Mouse (Mus musculus) C3H10T1/2 (cell line): ENCODE results near the gene Fate1. TPM values are rescaled to one million over a fixed set of nuclear protein-coding genes. Genes with fewer than 3 reads are reported as not detected.

Experiments used
- polyA plus RNA-seq, 2 experiments: library from polyadenylated mRNA; unstranded; fragments of >200 nt; fragmentation: generic; extraction: Trizol; gene quantifications; one replicate each; pipeline ENCODE4 v1.2.1; 2012; ENCODE audit warnings: missing spikeins in 2 of 2

Fate1 gene
- polyA plus RNA-seq = not detected

DNA sequence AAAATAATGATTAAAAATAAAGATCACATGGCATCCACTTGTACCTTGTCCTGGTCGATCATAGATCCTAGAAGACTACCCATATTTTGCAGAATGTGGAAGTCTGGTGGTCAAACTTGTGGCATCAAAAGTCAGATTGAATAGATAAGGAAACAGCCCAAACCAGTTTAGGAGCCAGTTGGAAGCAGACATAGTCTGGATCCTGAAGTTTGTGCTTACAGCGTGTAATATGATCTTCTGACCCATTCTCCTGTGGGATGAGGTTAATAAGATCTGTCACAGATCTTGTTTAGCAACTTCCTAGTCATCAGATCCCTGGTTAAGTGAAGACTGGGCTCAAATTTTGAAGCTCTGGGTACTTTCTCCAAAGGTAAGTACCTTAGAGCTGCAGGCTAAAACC, at the start of gene Fate1:
TSS of gene Fate1 (plus strand) at position 301 of the 400 bp plus-strand sequence.

DNA sequence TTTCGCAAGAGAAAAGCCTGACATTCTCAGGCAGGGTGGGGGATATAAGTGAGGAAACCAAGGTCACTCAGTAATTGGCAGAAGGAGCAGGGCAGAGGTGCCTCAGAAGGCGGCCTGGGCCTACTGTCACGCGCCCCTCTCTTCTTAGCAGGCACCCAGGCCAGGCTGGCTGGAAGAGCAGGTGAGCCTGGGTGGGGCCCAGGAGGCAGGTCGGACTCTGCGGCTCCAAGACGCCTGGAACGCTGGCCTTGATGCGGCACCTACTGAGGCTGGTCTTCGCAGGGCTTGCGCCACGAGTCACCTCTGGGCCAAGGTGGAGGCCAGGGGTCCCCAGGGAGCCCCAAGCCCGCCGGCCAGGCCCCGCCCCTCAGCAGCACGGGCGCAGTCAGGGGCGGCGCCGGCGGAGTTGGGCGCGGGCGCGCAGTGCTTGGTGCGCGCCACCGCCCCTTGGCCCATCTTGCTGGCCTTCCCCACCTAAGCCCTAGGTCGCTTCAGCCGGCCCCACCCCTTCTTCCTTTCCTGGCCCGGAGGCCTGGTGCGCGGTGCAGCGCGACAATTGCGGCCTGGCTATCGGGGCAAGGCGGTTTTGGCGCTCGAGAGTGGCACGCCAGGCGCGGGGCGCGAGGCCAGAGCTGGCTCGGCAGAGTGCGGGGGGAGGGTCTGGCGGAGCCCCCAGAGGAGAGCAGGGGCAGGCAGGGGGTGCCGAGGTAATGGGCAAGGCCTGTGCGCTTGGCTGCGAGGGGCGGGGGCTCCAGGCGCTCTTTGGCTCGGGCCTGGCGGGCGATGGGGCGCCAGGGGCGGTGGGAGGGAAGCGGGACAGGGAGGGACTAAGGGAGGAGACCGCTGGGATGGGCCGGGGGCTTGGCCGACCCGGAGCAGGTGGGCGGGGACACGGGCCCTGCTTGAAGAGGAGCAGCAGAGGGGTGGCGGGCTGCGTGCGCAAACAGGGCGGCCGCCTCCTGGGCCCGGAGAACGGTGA, 10.4 kb upstream of the Fate1 start, which contains the start of gene Prrg3:
TSS of gene Prrg3 (plus strand) at position 552 of the 979 bp plus-strand sequence.

DNA sequence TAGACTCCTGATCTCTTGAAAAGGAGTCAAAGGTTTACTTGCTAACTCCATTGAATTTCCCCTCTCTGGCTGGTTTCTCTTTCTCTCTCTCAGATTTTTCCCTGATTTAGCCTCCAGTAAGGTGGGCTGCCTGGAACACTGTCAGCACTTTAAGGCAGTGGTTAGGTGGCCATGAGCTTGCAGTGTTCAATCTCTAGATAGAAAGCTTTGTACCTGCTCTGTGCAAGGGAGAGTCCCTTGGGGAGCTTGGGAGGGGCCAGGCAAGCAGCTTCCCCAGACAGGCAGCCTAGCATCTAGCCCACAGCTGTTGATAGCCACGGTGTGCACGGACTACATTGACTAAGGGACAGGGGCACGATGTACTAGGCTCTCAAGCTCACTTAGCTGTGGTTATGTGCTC, 18.8 kb downstream of the Fate1 start, which contains the start of gene Cnga2:
TSS of gene Cnga2 (plus strand) at position 301 of the 400 bp plus-strand sequence.

Other genes with a start within 250 kb of the Fate1 start
- 10 to 100 TPM in 1 of 2 experiments, 1 to 10 TPM in 1; 6.3 to 16.5 TPM for gene Vma21, start 157.1 kb upstream of the Fate1 start, polyA plus RNA-seq
- under 1 TPM in 1 of 2 experiments, not detected in 1; 0.08 TPM for gene Gm1141, start 52.0 kb upstream of the Fate1 start, polyA plus RNA-seq
- not detected for gene Prrg3, start 10.4 kb upstream of the Fate1 start, polyA plus RNA-seq
- gene Cnga2, start 18.9 kb downstream of the Fate1 start, polyA plus RNA-seq = under 1 TPM in 1 of 2 experiments, not detected in 1; 0.02 TPM
- not detected for gene Magea4, start 249.0 kb downstream of the Fate1 start, polyA plus RNA-seq